Mouse (Mus musculus): ENCODE results near the gene Gabarapl2.

Gene Gabarapl2

GRCm38 (mm10) chr8:111940171-111941100, at the start of gene Gabarapl2:
Gene Gabarapl2, plus strand, starts transcription at chr8:111940703.
- peak; percentile 98 for DNase-seq (ENCODE audit: low read depth, low spot score)

- DNase-seq (ENCODE audit: low read depth, low spot score), result no peak
These were observed 49.6 kb upstream of the Gabarapl2 start for GRCm38 (mm10) chr8:111890911-111891303.

- no peak for DNase-seq (ENCODE audit: low read depth, low spot score)
These were observed 48.5 kb upstream of the Gabarapl2 start for GRCm38 (mm10) chr8:111891983-111892382.

- no peak for DNase-seq (ENCODE audit: low read depth, low spot score)
These were observed 47.9 kb upstream of the Gabarapl2 start for GRCm38 (mm10) chr8:111892615-111893014.

- DNase-seq (ENCODE audit: low read depth, low spot score), result no peak
These were observed 45.5 kb upstream of the Gabarapl2 start for GRCm38 (mm10) chr8:111894955-111895354.

GRCm38 (mm10) chr8:111898586-111898985, 41.9 kb upstream of the Gabarapl2 start:
- DNase-seq (ENCODE audit: low read depth, low spot score), result no peak

GRCm38 (mm10) chr8:111902080-111902479, 38.4 kb upstream of the Gabarapl2 start:
- DNase-seq (ENCODE audit: low read depth, low spot score), result no peak

GRCm38 (mm10) chr8:111905500-111906121, 34.9 kb upstream of the Gabarapl2 start:
- DNase-seq (ENCODE audit: low read depth, low spot score), result no peak

- no peak for DNase-seq (ENCODE audit: low read depth, low spot score)
These were observed 30.7 kb upstream of the Gabarapl2 start, which contains the start of gene Chst5 for GRCm38 (mm10) chr8:111909621-111910450. Gene Chst5, minus strand, starts transcription at chr8:111910447.

- no peak for DNase-seq (ENCODE audit: low read depth, low spot score)
These were observed 28.9 kb upstream of the Gabarapl2 start for GRCm38 (mm10) chr8:111911572-111911971.

- DNase-seq (ENCODE audit: low read depth, low spot score), result no peak
These were observed 27.6 kb upstream of the Gabarapl2 start for GRCm38 (mm10) chr8:111912860-111913432.

GRCm38 (mm10) chr8:111919663-111920062, 20.8 kb upstream of the Gabarapl2 start:
- no peak for DNase-seq (ENCODE audit: low read depth, low spot score)

GRCm38 (mm10) chr8:111920971-111921370, 19.5 kb upstream of the Gabarapl2 start:
- DNase-seq (ENCODE audit: low read depth, low spot score), result no peak

GRCm38 (mm10) chr8:111923383-111923804, 17.1 kb upstream of the Gabarapl2 start:
- no peak for DNase-seq (ENCODE audit: low read depth, low spot score)

- no peak for DNase-seq (ENCODE audit: low read depth, low spot score)
These were observed 15.5 kb upstream of the Gabarapl2 start for GRCm38 (mm10) chr8:111924976-111925375.

- DNase-seq (ENCODE audit: low read depth, low spot score), result no peak
These were observed 10.7 kb upstream of the Gabarapl2 start for GRCm38 (mm10) chr8:111929648-111930344.

GRCm38 (mm10) chr8:111931721-111932120, 8.8 kb upstream of the Gabarapl2 start:
- DNase-seq (ENCODE audit: low read depth, low spot score), result no peak

GRCm38 (mm10) chr8:111932580-111933336, 7.7 kb upstream of the Gabarapl2 start:
- no peak for DNase-seq (ENCODE audit: low read depth, low spot score)

GRCm38 (mm10) chr8:111933348-111934076, 7.0 kb upstream of the Gabarapl2 start, which contains the start of gene Tmem231:
Gene Tmem231, minus strand, starts transcription at chr8:111933881.
- DNase-seq (ENCODE audit: low read depth, low spot score), result peak; percentile 98

Data from WW6 (cell line).